Mouse (Mus musculus): ENCODE results near the gene Vps45.

- TF ChIP-seq EP300 (IDR thresholded peaks at IDR 0.05; ENCODE audit: low read depth): no peak
- TF ChIP-seq CTCF (IDR thresholded peaks at IDR 0.05; ENCODE audit: low read depth): no peak
Measured at GRCm38 (mm10) chr3:95986984-95987383, 71.3 kb downstream of the Vps45 start.

Measured in liver, embryonic 14.5 days (tissue).